Mouse (Mus musculus): ENCODE data around the gene Mpv17. TPM values are rescaled to one million over a fixed set of nuclear protein-coding genes. Genes with fewer than 3 reads are reported as not detected.

The Mpv17 gene
- polyA plus RNA-seq, 1 experiment, result 35.8 TPM

DNA sequence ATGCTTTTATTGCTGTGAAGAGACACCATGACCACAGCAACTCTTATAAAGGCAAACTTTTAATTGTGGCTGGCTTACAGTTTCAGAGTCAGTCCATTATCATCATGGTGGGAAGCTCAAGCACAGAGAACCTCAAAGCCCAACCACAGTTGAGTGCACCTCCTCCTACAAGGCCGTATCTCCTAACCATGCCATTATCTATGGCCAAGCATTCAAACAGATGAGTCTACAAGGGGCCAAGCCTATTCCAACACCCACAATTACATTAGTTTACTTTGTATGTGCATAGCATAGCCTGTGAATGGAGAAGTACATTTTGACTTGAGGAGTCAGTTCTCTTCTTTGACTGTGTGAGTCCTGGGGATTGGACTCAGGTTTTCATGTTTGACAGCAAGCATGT lies 10.8 kb upstream of the Mpv17 start:
- H3K4me3 ChIP-seq, result no peak overlapping the region
- TF ChIP-seq SRF (IDR thresholded peaks at IDR 0.05; ENCODE audit: control insufficient read depth, insufficient read length, low read depth), result no peak
- no peak for TF ChIP-seq USF1 (IDR thresholded peaks at IDR 0.05; ENCODE audit: low read depth)
- no peak for TF ChIP-seq POLR2A (IDR thresholded peaks at IDR 0.05; ENCODE audit: insufficient read length, low read depth)
- no peak for TF ChIP-seq MYOG (IDR thresholded peaks at IDR 0.05; ENCODE audit: control insufficient read depth in 1 of 3, insufficient read depth in 1 of 3, insufficient read length in 2 of 3, low read depth in 2 of 3)
- TF ChIP-seq MAX (IDR thresholded peaks at IDR 0.05; ENCODE audit: low read depth), result no peak
- no peak overlapping the region for H3ac ChIP-seq (ENCODE audit: control insufficient read depth, insufficient read length)
- no peaks in the 10 kb centered on the region for H3K79me2 ChIP-seq (ENCODE audit: control insufficient read depth, insufficient read depth)
- H3K4me2 ChIP-seq (ENCODE audit: low read depth), result no peak overlapping the region
- peaks cover 53% of the 10 kb centered on the region for H3K36me3 ChIP-seq (ENCODE audit: control insufficient read depth, insufficient read depth)
- H3K27me3 ChIP-seq (ENCODE audit: control insufficient read depth, insufficient read depth, insufficient read length), result no peaks in the 10 kb centered on the region

DNA sequence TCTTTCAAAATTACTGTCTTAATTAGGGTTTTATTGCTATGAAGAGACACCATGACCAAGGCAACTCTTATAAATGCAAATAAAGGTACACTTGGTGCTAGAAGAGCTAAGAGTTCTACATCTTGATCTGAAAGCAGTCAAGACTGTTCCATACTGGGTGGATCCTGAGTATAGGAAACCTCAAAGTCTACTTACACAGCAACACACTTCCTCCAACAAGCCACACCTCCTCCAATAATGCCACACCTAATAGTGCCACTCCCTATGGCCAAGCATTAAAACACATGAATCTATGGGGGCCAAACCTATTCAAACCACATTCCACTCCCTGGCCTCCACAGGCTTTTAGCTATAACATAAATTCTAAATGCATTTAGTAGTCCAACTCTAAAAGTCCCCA lies 8.4 kb upstream of the Mpv17 start:
- Histone ChIP-seq H3K4me2 (ENCODE audit: low read depth) (no peak overlapping the region), H3K79me2 (ENCODE audit: control insufficient read depth, insufficient read depth) (no peaks in the 10 kb centered on the region), H3K36me3 (ENCODE audit: control insufficient read depth, insufficient read depth) (peaks cover 67% of the 10 kb centered on the region), H3ac (ENCODE audit: control insufficient read depth, insufficient read length) (no peak overlapping the region), H3K4me3 (no peak overlapping the region), H3K27me3 (ENCODE audit: control insufficient read depth, insufficient read depth, insufficient read length) (no peaks in the 10 kb centered on the region)
- TF ChIP-seq SRF (IDR thresholded peaks at IDR 0.05; ENCODE audit: control insufficient read depth, insufficient read length, low read depth) (no peak), USF1 (IDR thresholded peaks at IDR 0.05; ENCODE audit: low read depth) (no peak), POLR2AphosphoS2 (IDR thresholded peaks at IDR 0.05; ENCODE audit: insufficient read length, low read depth) (no peak), POLR2A (IDR thresholded peaks at IDR 0.05; ENCODE audit: insufficient read length, low read depth) (no peak), MYOG (IDR thresholded peaks at IDR 0.05; ENCODE audit: control insufficient read depth in 1 of 3, insufficient read depth in 1 of 3, insufficient read length in 2 of 3, low read depth in 2 of 3) (no peak), TCF3 (IDR thresholded peaks at IDR 0.05; ENCODE audit: insufficient read length, low read depth) (no peak), MYOD1 (IDR thresholded peaks at IDR 0.05; ENCODE audit: control insufficient read depth in 1 of 3, insufficient read length in 2 of 3, low read depth in 2 of 3) (no peak)

- Histone ChIP-seq H3K27me3 (ENCODE audit: control insufficient read depth, insufficient read depth, insufficient read length) (no peaks in the 10 kb centered on the region), H3K79me2 (ENCODE audit: control insufficient read depth, insufficient read depth) (no peaks in the 10 kb centered on the region), H3K4me2 (ENCODE audit: low read depth) (peak overlapping the region; percentile 91), H3K36me3 (ENCODE audit: control insufficient read depth, insufficient read depth) (peaks cover 5% of the 10 kb centered on the region), H3ac (ENCODE audit: control insufficient read depth, insufficient read length) (peak overlapping the region; percentile 70), H3K4me3 (peak overlapping the region; percentile 75)
- TF ChIP-seq MYOD1 (IDR thresholded peaks at IDR 0.05; ENCODE audit: control insufficient read depth in 1 of 3, insufficient read length in 2 of 3, low read depth in 2 of 3) (peak in 1 of 3 experiments; percentile 17), POLR2AphosphoS2 (IDR thresholded peaks at IDR 0.05; ENCODE audit: insufficient read length, low read depth) (no peak)
These were observed 417 bp downstream of the Mpv17 start for GRCm38 (mm10) chr5:31153516-31154151.

DNA sequence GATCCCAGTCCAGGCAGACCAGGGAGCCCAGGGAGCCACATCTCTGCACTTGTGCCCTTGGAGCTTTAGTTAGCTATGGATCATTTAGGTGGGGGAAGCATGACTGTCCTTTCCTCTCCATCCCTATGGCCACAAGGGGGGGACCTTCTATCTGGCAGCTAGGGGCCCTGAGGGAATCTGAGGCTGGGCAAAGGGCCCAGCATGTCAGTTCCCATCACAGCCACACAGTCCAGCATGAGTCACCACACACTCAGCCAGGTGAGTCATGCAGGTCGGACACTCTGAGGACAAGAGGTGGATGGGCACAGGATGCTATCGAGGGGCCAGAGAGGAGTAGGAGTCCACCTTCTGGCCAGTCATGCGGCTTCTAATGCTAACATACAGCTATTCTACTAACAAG lies 2.3 kb downstream of the Mpv17 start:
- Histone ChIP-seq H3K36me3 (ENCODE audit: control insufficient read depth, insufficient read depth) (no peaks in the 10 kb centered on the region), H3K79me2 (ENCODE audit: control insufficient read depth, insufficient read depth) (no peaks in the 10 kb centered on the region), H3K4me2 (ENCODE audit: low read depth) (no peak overlapping the region), H3K4me3 (no peak overlapping the region), H3K27me3 (ENCODE audit: control insufficient read depth, insufficient read depth, insufficient read length) (no peaks in the 10 kb centered on the region), H3ac (ENCODE audit: control insufficient read depth, insufficient read length) (no peak overlapping the region)
- no peak for TF ChIP-seq SRF (IDR thresholded peaks at IDR 0.05; ENCODE audit: control insufficient read depth, insufficient read length, low read depth)

DNA sequence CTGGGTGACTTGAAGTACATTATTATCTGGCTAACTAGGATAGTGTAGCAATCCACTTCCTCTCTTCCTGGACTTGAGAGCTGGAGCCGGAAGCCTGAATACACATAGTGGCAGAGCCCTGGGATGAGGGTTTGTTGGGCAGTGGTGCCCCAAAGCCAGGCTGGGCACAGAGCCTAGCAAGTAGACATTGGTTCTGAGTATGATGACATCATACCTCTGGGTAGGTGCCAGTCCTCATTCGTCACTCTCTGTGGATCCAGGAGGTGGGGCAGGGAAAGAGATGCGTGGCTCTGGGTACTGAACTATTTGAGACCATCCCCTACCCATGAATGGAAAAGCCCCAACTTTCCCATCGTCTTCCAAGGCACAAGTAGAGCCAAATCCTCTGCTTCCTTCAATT lies 4.3 kb downstream of the Mpv17 start:
- Histone ChIP-seq H3K27me3 (ENCODE audit: control insufficient read depth, insufficient read depth, insufficient read length) (no peaks in the 10 kb centered on the region), H3K79me2 (ENCODE audit: control insufficient read depth, insufficient read depth) (no peaks in the 10 kb centered on the region), H3K4me3 (no peak overlapping the region), H3K36me3 (ENCODE audit: control insufficient read depth, insufficient read depth) (no peaks in the 10 kb centered on the region), H3K4me2 (ENCODE audit: low read depth) (no peak overlapping the region), H3ac (ENCODE audit: control insufficient read depth, insufficient read length) (no peak overlapping the region)
- no peak for TF ChIP-seq CEBPB (IDR thresholded peaks at IDR 0.05; ENCODE audit: insufficient read depth, poor library complexity, severe bottlenecking)
- TF ChIP-seq TCF12 (IDR thresholded peaks at IDR 0.05; ENCODE audit: insufficient read depth, poor library complexity, severe bottlenecking), result no peak
- TF ChIP-seq POLR2A (IDR thresholded peaks at IDR 0.05; ENCODE audit: insufficient read length, low read depth), result no peak
- TF ChIP-seq REST (IDR thresholded peaks at IDR 0.05; ENCODE audit: insufficient read depth, insufficient read length), result no peak
- TF ChIP-seq USF1 (IDR thresholded peaks at IDR 0.05; ENCODE audit: low read depth), result no peak
- TF ChIP-seq MAX (IDR thresholded peaks at IDR 0.05; ENCODE audit: low read depth), result no peak
- no peak for TF ChIP-seq MYOD1 (IDR thresholded peaks at IDR 0.05; ENCODE audit: control insufficient read depth in 1 of 3, insufficient read length in 2 of 3, low read depth in 2 of 3)
- TF ChIP-seq TCF3 (IDR thresholded peaks at IDR 0.05; ENCODE audit: insufficient read length, low read depth), result no peak
- TF ChIP-seq POLR2AphosphoS2 (IDR thresholded peaks at IDR 0.05; ENCODE audit: insufficient read length, low read depth), result no peak
- TF ChIP-seq E2F4 (IDR thresholded peaks at IDR 0.05; ENCODE audit: insufficient read depth), result no peak
- no peak for TF ChIP-seq MYOG (IDR thresholded peaks at IDR 0.05; ENCODE audit: control insufficient read depth in 1 of 3, insufficient read depth in 1 of 3, insufficient read length in 2 of 3, low read depth in 2 of 3)
- TF ChIP-seq SRF (IDR thresholded peaks at IDR 0.05; ENCODE audit: control insufficient read depth, insufficient read length, low read depth), result no peak

All from myocyte (in vitro differentiated cells).